Mouse (Mus musculus) inflammation-experienced regulatory T-cells, adult 16 weeks (primary cell): ENCODE measurements around the gene Il13ra1. TPM values are rescaled to one million over a fixed set of nuclear protein-coding genes. Genes with fewer than 3 reads are reported as not detected.

Experiments
- polyA plus RNA-seq: library from polyadenylated mRNA; unstranded; fragments of 100-300 nt; shearing (Covaris generic); gene quantifications from one replicate; pipeline ENCODE4 v1.2.1, GENCODE M21; 2017

Il13ra1 gene
- polyA plus RNA-seq = 3.5 TPM

DNA sequence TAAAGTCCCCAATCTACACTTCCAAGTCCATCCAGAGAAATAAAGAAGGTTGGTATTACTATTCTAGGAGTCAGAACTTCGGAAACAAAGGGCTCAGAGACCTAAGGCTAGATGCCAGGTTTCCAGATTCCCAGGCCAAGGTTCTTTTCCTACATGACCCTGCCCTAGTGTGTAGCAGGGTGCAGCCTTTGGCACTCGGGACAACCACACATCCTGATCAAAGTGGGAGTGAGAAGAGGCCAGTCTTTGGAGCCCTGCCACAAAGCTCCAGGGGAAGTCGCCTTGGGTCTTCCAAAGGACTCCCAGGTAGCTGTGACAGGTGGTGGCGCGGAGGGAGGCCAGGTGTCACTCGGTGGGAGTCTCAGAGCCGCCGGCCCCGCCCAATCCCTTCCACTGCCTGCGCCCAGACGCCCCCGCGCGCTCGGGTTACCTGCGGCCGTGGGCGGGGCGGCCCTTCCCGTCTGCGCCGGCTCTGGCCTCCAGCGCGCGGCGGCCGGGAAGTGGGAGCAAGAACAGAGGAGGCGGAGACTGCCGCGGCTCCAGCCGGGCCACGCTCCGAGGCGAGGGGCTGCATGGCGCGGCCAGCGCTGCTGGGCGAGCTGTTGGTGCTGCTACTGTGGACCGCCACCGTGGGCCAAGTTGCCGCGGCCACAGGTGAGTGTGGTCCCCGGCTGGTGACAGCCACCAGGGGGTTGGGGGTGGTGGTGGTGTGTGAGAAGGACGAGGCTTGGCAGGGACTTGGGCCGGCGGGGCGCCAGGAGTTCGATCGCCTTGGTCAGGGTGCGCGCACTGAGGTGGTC is at the start of gene Il13ra1:
Gene Il13ra1 (plus strand): TSS at position 489 of the 800 bp plus-strand sequence.

DNA sequence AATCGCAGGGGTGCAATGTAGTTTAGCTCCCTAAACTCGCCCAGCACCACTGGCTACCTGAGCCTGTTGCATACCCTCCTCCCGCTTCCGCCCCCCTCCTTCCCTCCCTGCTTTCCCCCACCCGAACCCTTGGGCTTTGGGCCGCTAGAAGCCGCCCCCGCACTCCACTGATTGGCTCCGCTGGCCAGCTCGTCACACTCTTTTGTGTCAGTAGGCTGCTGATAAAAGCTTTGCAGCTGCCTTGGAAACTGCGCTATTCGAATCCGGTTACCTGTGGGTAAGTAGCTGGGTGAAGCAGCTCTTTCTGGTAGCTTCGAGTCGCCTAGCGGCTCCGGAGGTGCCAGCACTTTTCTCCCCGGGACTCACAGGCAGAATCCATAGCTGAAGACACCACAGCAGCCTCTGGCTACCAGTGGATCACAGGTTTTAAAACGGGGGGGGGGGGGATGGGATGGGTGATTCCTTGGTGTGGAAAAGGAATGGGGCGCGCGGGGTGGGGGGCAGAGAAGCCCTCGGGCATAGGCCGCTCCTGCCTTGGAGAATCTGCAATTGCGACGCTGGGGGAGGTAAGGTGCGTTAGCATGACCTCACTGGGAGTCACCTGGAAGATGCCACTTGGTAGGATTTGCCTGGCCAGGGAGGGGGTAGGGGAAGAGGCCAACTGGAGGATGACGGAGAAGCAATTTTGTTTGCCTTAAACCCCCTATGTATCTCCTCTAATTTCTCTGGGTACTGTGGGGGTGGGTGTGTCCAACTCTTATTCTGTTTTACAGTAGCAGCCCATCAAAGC is 84.0 kb downstream of the Il13ra1 start, which contains the start of gene Zcchc12:
Gene Zcchc12 (plus strand): TSS at position 169 of the 790 bp plus-strand sequence.

Other genes starting within 250 kb of the Il13ra1 start
- gene Dock11, start 223.3 kb upstream of the Il13ra1 start, polyA plus RNA-seq = 55.2 TPM
- gene Zcchc12, start 83.8 kb downstream of the Il13ra1 start, polyA plus RNA-seq = 2.3 TPM
- gene Lonrf3, start 216.2 kb downstream of the Il13ra1 start, polyA plus RNA-seq = not detected